In genomic region chr1:186317285-186317684, GRCm38 (mm10) we compare ENCODE assay signal across 25 mouse cellular contexts.
"Had no signal": no experiment of that assay in that cellular context is flagged by ENCODE, and none has a peak within 500 bp of the region (broad histone marks: within the 10 kb centered on the region; RNA-seq: fewer than 3 reads in every experiment).

No protein-coding gene starts in this region.

- H3K4me1 ChIP-seq: hindbrain, embryonic 13.5 days; hindbrain, embryonic 15.5 days; kidney, embryonic 15.5 days had no signal

- H3K27ac ChIP-seq: heart, embryonic 13.5 days; heart, embryonic 15.5 days; hindbrain, embryonic 13.5 days; hindbrain, embryonic 15.5 days; hindbrain, postnatal 0 days; kidney, embryonic 15.5 days; kidney, postnatal 0 days; limb, embryonic 13.5 days; limb, embryonic 15.5 days; liver, embryonic 14.5 days had no signal

- ATAC-seq: forebrain, postnatal 0 days; hindbrain, postnatal 0 days; intestine, embryonic 16.5 days had no signal

- DNase-seq: forebrain, postnatal 0 days; gastrocnemius, postnatal 14 days; gastrocnemius, postnatal 36 days; heart, adult 18-20 months; heart, postnatal 14 days; heart, postnatal 36 days; kidney, adult 18-20 months; kidney, adult 9 months; kidney, postnatal 14 days; kidney, postnatal 36 days; layer of hippocampus, adult 9-11 months; layer of hippocampus, postnatal 36 days; left cerebral cortex, postnatal 4 days had no signal

- H3K27me3 ChIP-seq: heart, embryonic 13.5 days; heart, embryonic 15.5 days; hindbrain, embryonic 13.5 days; hindbrain, embryonic 15.5 days; kidney, embryonic 15.5 days; limb, embryonic 13.5 days; limb, embryonic 15.5 days had no signal

- H3K4me2 ChIP-seq: heart, embryonic 11.5 days; heart, embryonic 13.5 days; heart, embryonic 15.5 days; hindbrain, embryonic 13.5 days; hindbrain, embryonic 15.5 days; kidney, embryonic 15.5 days; limb, embryonic 13.5 days; limb, embryonic 15.5 days had no signal

- H3K36me3 ChIP-seq: heart, embryonic 13.5 days; heart, embryonic 15.5 days; hindbrain, embryonic 13.5 days; hindbrain, embryonic 15.5 days; kidney, embryonic 15.5 days; limb, embryonic 13.5 days; limb, embryonic 15.5 days had no signal

- H3K4me3 ChIP-seq: heart, embryonic 13.5 days; heart, embryonic 15.5 days; hindbrain, embryonic 13.5 days; hindbrain, embryonic 15.5 days; kidney, embryonic 15.5 days; limb, embryonic 13.5 days; limb, embryonic 15.5 days had no signal

- H3K9me3 ChIP-seq: heart, embryonic 13.5 days; heart, embryonic 15.5 days; hindbrain, embryonic 13.5 days; hindbrain, embryonic 15.5 days; kidney, embryonic 15.5 days; limb, embryonic 13.5 days; limb, embryonic 15.5 days had no signal

- H3K9ac ChIP-seq: forebrain, postnatal 0 days; heart, embryonic 13.5 days; heart, embryonic 15.5 days; hindbrain, embryonic 13.5 days; hindbrain, embryonic 15.5 days; kidney, embryonic 15.5 days; limb, embryonic 13.5 days; limb, embryonic 15.5 days; liver, embryonic 14.5 days had no signal
